Mouse (Mus musculus): ENCODE results near the gene Cdh13. TPM values are rescaled to one million over a fixed set of nuclear protein-coding genes. Genes with fewer than 3 reads are reported as not detected.

Cdh13 gene
- total RNA-seq, 4 experiments from 2014 or later: 41.4 to 48.1 (median 44.1) TPM

DNA sequence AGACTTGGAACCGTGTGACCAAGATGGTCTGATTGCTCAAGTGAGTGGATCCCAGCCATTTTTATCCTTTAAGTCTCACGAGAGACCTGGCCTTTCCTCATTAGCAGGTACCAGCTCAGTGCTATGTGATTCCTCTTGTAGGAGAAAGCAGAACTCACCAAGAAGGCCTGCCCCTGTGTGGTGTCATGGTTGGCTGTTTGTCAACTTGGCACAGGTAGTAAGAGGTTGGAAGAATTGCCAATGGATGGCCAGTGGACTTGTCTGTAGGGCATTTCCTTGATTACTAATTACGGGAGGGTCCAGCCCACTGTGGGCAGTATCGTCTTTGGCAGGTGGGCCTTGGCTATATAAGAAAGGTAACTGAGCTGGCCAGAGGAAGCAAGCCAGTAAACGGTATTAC is 281.7 kb downstream of the Cdh13 start:
- no peak for DNase-seq (ENCODE audit: low spot score in 2 of 2)

DNA sequence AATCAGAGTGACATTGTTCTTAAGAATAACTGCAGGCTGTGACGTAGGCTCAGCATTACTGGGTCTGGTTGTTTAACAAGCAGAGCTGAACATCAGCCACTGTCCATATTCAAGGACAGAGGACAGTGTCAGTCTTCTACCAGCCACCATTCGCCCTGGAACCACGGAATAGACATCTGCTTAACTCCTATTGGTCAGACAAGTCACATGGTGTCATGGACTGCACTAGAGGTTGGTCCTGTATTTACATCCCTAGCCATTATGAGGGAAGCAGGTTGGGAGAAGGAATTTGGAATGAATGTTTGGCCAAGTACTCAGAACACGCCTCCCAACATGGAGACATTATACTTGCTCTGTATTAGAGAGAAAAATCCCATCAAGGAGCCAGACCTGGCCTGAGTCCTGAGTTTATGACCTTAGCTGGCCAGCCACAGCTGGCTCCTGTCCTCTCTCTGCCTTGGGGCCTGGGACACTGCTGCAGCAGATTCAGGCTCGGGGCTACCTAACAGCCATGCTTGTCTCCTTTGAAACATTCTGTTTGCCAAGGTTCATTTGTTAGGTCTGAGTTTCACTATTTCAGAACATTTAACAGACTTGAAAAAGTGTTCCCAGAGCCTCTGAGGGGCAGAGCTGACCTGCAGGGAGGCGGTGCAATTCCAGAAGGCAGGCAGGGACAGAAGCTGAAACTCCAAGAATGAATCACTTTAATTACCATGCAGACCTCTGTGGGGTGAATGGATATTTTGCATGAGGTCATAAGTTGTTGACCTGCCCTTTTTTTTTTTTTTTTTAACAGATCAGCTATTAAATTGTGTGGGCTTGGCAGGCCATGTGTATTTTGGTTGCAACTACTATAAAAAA is 282.6 kb downstream of the Cdh13 start:
- DNase-seq (ENCODE audit: low spot score in 2 of 2): no peak

DNA sequence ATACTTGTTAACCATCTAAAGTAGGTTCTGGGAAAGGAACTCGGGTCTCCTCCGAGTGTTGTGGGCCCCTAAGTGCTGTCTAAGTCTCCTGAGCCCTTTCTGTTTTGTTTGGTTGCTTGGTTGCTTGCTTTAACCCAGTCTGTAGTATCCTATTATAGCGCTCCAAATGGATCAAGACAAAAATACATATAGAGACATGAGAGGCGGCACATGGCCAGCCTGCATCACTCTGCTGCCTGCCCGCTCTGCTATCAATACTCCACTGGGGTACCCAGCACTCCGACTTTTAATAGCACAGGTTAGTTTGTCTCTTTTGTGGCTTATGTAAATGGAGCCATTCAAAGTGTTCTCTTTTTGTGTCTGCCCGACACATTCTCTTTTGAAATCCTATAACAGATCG is 285.8 kb downstream of the Cdh13 start:
- DNase-seq (ENCODE audit: low spot score in 2 of 2): no peak

DNA sequence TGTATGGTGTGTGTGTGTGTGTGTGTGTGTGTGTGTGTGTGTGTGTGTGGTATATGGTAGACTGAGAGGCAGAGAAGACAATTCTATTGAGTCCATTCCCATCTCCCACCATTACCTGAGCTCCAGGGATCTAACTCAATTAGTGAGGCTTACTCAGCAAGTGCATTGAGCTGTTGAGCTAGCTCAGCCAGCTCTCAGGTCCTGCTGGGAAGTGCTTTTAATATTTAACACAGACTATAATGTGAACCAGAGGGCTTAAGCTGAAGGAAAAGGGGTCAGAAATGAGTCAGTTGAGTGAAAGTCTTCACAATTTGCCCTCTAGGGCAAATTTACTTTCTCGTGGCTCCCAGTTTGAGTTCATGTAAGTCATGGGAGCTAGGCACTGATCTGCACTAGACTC is 297.7 kb downstream of the Cdh13 start:
- no peak for DNase-seq (ENCODE audit: low spot score in 2 of 2)

DNA sequence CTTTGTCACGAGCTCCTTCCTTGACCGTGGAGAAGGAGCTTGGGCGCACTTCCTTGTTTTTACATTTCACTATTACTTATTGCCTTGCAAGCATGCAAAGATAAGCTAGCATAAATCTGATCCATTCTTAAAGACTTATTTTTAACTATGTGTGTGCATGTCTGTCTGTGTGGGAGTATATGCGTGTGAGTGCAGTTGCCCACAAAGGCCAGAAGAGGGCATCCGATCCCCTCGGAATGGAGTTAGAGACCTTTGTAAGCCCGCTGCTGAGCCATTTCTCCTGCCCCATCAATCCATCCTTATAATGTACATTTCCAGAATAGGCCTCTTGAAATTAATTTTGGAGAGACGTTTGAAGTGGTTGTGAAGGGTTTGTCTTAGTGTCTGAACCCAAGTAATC is 298.7 kb downstream of the Cdh13 start:
- no peak for DNase-seq (ENCODE audit: low spot score in 2 of 2)

DNA sequence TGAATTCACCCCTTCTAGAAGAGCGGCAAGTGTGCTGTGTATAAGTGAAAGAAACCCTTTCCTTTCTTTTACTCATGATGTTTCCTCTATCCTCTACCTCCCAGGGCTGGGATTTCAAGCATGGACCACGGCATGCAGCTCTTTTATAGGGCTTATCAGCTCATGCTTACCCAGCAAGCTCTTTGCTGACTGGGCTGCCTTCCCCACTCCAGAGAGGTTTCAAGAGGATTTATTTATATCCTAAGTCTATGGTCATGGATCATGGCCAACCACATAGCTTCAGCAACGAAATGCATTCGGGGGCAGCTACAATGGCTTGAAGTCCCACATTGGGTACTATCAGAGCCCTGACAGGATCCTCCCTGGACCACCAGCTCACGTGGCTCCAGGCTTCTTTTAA is 304.4 kb downstream of the Cdh13 start:
- no peak for DNase-seq (ENCODE audit: low spot score in 2 of 2)

DNA sequence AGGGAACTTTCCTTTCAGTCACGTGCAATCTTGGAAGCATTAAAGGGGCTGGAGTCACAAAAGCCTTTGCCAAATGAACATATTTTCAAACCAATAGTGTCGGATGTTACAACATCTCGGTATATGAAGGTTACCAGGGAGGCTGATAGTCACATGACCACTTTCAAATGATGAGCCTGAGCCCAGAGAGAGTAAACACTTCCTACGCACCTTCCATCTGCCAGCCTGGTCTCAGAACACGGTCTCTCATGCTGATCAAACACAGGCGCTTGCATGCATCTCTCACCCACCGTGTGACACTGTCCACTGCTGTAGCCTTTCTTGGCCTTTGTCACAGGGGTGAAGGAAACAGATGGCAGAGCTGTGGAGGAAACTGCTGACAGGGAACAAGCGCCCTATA is 313.3 kb downstream of the Cdh13 start:
- peak; percentile 62 to 63 for DNase-seq (ENCODE audit: low spot score in 2 of 2)

DNA sequence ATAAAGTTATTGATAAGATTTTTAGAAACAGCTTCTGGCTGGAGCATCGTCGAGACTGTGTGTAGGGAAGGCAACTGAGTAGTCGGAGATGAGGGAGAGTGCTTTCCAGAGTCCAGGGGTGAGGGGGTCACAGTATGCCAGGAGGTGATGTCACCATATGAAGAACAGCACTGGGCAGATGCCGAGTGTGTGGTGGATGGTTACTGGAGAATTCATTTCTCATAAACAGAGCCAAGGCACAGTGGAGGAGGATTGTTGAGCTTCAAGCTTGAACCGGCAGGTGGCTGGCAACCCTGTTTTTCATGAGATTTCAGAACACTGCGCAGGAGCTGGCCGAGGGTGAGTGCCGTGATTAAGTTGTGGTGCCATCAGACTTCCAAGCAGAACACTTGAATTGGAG is 317.8 kb downstream of the Cdh13 start:
- no peak for DNase-seq (ENCODE audit: low spot score in 2 of 2)

DNA sequence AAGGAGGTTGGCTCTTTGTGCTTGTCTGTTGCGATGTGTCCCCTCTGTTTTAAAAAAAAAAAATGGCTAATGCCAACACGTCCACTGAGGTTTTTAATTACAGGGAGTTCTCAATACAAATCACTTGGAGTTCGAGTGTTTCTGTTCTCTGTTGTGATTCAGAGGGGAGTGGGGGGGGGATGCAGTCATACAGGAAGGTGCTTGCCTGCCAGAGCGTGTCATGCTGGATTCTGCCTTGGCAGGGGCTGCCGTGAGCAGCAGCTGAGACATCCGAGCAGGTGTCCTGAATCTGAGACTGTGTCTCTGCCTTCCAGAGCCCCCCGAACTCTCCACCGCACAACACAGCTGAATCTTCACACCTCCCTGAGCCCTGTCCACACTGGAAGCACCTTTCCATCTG is 318.5 kb downstream of the Cdh13 start:
- no peak for DNase-seq (ENCODE audit: low spot score in 2 of 2)

DNA sequence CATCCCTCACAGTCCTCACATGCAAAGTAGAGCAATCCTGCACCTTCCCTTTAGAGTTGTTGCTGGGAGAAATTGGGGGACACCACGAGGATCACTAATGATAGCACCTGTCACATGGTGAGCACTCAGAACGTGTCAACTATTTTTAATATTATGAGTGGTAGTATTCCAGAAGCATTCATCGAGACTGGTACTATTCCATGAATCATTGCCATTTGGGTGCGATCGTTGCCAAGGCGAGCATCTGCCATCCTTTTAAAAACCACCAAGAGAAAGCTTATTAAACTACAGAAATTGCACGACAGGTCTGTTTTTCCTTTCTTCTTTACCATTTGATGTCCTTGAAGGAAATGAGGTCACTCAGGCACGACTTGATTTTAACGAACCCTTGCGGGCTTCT is 328.0 kb downstream of the Cdh13 start:
- DNase-seq (ENCODE audit: low spot score in 2 of 2): peak; percentile 81 to 90

DNA sequence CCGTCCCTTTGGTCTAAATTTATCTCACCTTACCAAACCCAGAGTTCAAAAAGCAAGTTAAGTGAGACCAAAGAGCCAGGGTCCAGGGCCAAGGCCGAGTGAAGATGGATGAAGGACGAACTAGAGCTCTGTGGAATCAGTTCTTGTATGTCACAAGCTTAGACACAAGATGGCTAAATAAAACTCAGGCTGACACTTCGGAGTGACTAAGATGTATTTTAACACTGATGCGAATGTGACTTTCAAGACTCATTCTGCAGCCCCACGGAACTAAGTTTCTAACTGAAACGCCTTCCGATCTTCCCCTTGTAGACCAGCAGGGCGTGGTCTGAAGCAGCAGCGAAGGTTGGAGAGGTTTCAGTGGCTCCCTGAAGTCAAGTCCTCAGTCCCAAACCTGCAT is 334.7 kb downstream of the Cdh13 start:
- DNase-seq (ENCODE audit: low spot score in 2 of 2): no peak

DNA sequence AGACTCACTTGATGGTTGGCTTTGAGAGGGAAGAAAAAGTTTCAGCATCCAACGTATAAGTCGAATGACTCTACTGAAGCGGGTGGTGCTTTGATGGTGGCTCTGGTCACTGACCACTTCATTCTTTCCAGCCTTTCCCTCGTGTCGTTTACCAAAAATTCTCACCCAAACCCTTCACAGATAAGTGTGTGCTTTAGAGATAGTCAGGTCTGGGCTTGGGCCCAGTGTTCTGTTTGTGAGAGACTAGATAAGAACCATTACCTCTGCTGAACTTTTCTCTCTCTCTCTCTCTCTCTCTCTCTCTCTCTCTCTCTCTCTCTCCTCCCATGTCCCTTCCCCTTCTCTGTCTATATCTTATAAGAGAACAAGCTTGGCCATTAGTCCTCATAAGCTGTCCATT is 342.9 kb downstream of the Cdh13 start:
- DNase-seq (ENCODE audit: low spot score in 2 of 2): no peak

DNA sequence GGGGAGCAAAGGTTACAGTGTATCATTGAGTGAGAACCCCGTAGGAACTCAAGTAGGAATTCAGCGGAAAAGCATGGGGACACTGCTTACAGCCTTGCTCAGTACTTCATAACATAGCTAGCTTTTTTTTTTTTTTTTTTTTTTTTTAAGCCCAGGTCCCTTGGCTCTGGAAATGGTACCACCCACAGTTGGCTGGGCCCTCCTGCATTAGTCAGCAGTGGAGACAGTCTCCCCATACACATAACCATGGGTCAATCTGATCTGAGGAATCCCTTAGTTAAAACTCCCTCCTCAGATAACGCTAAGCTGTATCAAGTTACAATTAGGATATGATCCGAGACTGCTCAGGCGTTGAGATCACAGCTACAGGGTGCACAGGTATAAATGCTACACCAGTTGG is 344.2 kb downstream of the Cdh13 start:
- DNase-seq (ENCODE audit: low spot score in 2 of 2): no peak

DNA sequence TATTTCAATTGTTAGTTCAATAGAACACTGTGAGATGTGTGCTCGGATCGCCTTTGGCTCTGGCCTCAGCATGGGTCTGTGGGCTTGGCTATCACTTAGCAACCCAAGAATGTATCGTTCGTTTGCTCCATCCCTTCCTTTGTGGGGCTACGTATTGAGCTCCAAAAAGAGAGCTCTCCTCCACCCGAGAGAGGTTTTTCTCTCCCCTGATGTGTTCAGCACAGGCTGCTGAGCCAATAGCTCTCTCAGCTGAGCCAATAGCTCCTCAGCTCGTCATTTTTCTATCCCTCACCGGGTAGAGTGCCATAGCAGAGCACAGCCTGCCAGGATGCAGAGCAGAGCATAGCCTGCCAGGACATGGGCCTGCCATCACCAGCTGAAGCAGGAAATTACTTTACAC is 345.2 kb downstream of the Cdh13 start:
- no peak for DNase-seq (ENCODE audit: low spot score in 2 of 2)

DNA sequence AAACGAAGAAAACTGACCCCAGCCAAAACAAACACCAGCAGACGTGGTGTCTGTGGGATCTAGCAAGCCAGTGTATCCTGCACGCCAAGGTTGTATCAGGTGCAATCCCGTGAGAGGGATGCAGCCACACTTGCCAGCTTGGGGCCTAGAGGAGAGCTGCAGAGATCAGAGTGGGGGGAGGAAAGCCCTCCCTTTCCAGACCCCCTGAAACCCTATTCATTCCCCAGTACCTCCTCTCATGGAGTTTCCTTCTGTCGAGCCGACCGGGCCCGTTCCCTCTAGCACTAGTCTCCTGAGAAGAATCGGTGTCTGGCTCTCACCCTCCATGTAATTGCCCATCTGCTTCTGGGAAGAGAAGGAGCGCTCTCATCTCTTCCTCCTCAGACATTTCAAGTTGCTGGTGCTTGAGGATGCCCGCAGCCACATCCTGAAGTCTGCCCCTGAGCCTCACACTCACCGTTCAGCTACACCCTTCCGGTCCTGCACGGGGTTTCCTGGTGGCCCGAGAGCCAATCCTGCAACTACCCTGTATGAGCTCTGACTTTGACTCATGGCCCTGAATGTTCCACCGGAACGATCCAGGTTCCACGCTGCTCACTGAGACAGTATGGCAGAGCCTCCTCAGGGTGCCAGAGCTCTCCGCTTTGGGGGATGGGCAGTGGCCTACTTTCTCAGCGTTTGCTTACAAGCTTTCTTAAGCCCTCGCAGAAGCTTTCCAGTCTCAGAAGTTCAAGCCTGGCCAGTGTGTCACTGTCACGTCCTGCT is 351.9 kb downstream of the Cdh13 start:
- no peak for DNase-seq (ENCODE audit: low spot score in 2 of 2)

DNA sequence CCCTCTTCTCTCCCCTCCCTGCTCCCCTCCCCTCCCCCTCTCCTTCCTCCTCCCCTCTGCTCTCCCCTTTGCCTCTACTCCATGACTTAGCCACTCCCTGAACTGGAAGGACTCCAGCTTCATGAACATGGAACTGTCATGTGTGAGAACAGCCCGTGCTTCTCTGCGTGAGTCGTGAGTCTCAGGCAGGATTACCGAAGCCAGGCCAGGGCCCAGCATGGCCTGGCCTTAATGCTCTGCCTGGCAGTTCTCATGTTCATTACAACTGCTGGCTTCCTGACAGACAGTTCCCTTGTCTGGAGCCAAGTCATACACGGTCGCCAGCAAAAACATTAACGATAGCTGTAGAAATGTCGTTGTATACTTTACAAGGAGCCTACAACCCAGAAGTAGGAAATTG is 356.1 kb downstream of the Cdh13 start:
- DNase-seq (ENCODE audit: low spot score in 2 of 2): no peak

DNA sequence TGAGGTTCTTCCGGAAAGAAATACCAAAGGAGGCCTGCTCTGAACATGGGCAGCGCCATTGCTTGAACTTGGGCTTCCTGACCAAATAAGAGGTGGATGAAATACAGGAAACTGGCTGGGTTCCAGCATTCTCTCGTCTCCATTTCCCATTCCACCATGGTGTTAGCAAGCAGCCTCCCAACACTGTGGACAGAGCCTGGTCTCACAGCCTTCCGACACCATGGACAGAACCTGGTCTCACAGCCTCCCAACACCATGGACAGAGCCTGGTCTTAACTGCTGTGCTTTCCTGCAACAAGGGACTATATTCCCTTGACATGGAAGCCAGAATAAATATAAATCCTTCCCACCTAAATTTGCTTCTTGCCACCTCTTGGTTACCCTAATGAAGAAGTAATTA is 358.3 kb downstream of the Cdh13 start:
- DNase-seq (ENCODE audit: low spot score in 2 of 2): no peak

DNA sequence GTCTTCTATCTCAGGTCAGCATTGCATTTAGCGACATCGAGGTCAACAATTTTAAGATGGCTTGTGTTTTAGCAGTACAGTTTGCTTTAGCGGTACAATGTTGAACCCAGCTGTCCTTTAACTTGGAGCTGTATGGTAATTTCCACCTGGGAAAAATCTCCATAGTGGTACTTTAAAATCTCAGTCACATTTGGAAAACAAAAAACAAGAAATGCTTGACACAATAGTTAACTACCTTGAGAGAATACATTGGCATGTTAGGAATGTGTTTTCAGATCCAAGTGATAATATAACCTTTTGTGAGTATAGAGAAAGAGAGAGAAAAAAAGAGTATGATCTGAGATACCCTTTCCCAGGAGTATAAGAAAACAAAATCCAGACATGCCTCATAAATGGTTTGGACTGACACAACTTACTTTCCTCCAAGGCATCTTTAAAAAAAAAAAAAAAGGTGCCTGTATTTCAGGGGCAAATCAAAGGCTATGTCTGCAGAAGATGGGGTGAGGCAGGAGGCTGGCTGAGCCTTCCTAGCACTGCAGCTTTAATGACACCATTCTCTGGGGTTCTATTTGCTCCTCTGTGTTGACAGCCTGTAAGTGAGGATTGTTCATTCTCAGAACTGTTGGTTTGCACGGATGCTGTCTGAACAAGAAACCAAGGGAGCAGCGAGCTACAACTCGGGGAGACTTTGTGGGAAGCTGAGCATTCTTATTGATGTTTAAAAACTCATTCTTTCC is 365.4 kb downstream of the Cdh13 start:
- DNase-seq (ENCODE audit: low spot score in 2 of 2): no peak

DNA sequence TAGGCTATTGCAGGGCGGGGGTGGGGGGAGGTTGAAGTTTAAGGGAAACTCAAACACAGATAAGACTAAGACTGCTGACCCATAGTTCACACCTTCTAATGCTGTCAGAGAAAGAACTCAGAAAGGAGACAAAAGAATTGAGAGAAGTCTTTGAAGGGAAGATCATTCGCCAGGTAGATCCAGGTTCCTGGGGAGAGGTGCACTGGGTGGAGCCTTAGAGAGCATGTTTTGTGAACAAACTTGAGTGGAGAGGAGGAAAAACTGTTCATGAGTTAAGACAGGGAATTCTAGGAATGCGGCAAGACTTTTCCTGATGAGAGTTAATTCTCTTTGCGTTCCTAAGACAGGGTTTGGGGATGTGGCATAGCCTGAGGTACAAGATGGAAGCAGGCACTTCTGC is 366.4 kb downstream of the Cdh13 start:
- no peak for DNase-seq (ENCODE audit: low spot score in 2 of 2)

DNA sequence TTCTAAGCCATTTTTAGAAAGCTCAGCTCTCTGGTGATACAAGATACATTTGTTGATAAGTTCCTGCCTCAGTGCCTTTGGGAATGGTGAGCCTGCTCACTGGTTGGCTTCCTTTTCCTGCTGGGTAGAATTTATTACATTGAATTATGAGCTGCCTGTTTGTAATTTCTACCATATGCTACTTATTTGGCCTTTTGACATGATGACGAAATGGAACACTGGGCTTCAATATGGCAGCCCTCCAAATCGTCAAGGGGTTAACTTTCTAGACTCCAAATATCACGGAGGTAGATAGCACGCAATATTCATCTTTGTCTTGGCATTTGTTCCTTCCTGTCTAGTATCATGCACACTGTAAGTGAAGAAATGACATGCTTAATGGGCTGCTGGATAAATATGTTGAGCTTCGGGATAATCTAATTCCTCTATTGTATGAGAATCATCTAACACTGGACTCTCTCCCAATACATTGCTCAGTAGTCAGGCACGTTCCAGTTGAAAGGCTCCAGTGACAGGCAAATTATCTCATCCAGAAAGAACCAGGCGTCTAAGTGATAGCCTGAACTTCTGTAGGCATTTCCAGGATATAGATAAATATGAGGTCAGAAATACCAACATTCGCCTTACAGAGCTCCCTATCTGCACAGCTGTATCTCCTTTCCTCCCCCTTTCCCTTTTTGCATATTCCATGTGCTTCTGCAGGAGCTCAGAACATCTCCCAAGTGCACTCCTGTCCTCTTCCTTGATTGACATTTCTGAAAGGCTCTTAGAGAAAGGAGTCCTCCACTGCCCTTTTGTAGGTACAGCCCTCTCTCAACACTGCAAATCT is 378.7 kb downstream of the Cdh13 start:
- no peak for DNase-seq (ENCODE audit: low spot score in 2 of 2)

DNA sequence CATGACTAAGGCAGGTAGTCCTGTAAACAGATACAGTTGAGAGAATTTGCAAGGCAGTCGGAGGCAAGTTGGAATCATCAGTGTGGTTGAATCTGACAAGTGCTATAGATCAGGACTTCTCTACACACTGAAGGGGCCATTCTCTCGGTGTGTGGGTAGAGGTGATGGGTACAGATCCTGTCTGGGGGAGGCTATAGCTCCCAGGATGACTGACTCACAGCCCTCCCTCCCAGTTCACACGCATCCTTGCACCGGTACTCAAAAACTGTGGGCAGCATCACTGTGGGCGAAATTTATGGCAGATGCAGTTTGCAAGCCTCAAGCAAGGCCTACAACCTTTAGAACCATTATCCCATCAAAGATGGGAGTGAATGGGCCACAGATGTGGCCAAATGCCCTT is 381.5 kb downstream of the Cdh13 start:
- no peak for DNase-seq (ENCODE audit: low spot score in 2 of 2)

Measured in layer of hippocampus, adult 8-10 months (tissue).